Comparison of ENCODE assay signal across 8 mouse cellular contexts in genomic region chr1:89183261-89183831, GRCm38 (mm10).
DNase-seq lines count a peak whose midpoint lies in the region; ATAC-seq and TF ChIP-seq lines count a peak whose summit lies in the region.

No protein-coding gene starts in this region.

- H3K9me3 ChIP-seq in intestine, embryonic 14.5 days (ENCODE audit: control insufficient read depth, low read length), result no peaks in the 10 kb centered on the region
- H3K9me3 ChIP-seq in midbrain, postnatal 0 days (ENCODE audit: low read length), result no peaks in the 10 kb centered on the region

- H3K27ac ChIP-seq in intestine, embryonic 14.5 days (ENCODE audit: low read depth), result peak overlapping the region; percentile 29; the same call in 1 of the 2 replicates
- H3K27ac ChIP-seq in midbrain, postnatal 0 days (ENCODE audit: low read depth, low read length), result peak overlapping the region; percentile 67

- WGBS in intestine, embryonic 14.5 days, result 14% methylated on average over 9 of the region's 9 CpGs
- 2% methylated on average over 9 of the region's 9 CpGs for WGBS in midbrain, postnatal 0 days

- H3K4me1 ChIP-seq in intestine, embryonic 14.5 days (replicated peaks; ENCODE audit: control insufficient read depth, insufficient read depth, low read length), result 0 out of 2 replicates have a peak, but pooled peaks cover 5% of the 10 kb centered on the region
- peaks cover 11% of the 10 kb centered on the region for H3K4me1 ChIP-seq in midbrain, postnatal 0 days (ENCODE audit: insufficient read depth, low read length)

- H3K4me3 ChIP-seq in intestine, embryonic 14.5 days (ENCODE audit: low read depth, low read length), result no peak overlapping the region
- H3K4me3 ChIP-seq in midbrain, postnatal 0 days (ENCODE audit: low read depth, low read length), result no peak overlapping the region

- no peak overlapping the region for H3K9ac ChIP-seq in intestine, embryonic 14.5 days (ENCODE audit: low read length)
- 0 out of 2 replicates have a peak overlapping the region, but pooled peaks have one; percentile 19 for H3K9ac ChIP-seq in midbrain, postnatal 0 days (replicated peaks; ENCODE audit: low read length, poor library complexity, severe bottlenecking)

- H3K4me2 ChIP-seq in intestine, embryonic 14.5 days (ENCODE audit: low read length), result peak overlapping the region; percentile 30
- 0 out of 2 replicates have a peak overlapping the region, but pooled peaks have one; percentile 6 for H3K4me2 ChIP-seq in midbrain, postnatal 0 days (ENCODE audit: low read depth, low read length, poor library complexity, severe bottlenecking)

- no peak for TF ChIP-seq CTCF in midbrain, postnatal 0 days (IDR thresholded peaks at IDR 0.05)

- H3K27me3 ChIP-seq in intestine, embryonic 14.5 days (replicated peaks; ENCODE audit: control insufficient read depth, insufficient read depth, low read length), result no peaks in the 10 kb centered on the region
- H3K27me3 ChIP-seq in midbrain, postnatal 0 days (ENCODE audit: insufficient read depth, low read length), result no peaks in the 10 kb centered on the region

- DNase-seq in ovary, adult 18-20 months (ENCODE audit: low spot score), result peak; percentile 53
- DNase-seq in ovary, postnatal 14 days (ENCODE audit: low spot score), result no peak
- peak; percentile 97 for DNase-seq in heart, adult 11 months
- DNase-seq in intestine, embryonic 14.5 days (ENCODE audit: low spot score), result peak; percentile 76
- peak; percentile 68 for DNase-seq in midbrain, postnatal 0 days (ENCODE audit: low spot score)
- no peak for DNase-seq in cerebellum, adult 8-10 months
- DNase-seq in thymus, postnatal 14 days, result no peak
- no peak for DNase-seq in spleen, postnatal 14 days (ENCODE audit: low spot score in 2 of 2)

- H3K36me3 ChIP-seq in intestine, embryonic 14.5 days (ENCODE audit: control insufficient read depth, insufficient read depth, low read length), result no peaks in the 10 kb centered on the region
- H3K36me3 ChIP-seq in midbrain, postnatal 0 days (ENCODE audit: insufficient read depth, low read length), result no peaks in the 10 kb centered on the region

- peak; percentile 60 for ATAC-seq in intestine, embryonic 14.5 days (replicated peaks; ENCODE audit: low FRiP score, low TSS enrichment, low read depth)
- ATAC-seq in midbrain, postnatal 0 days (ENCODE audit: low FRiP score), result peak; percentile 60; the same call in 1 of the 2 replicates

Comparison
In these comparisons a context has a peak if more than half of its experiments do, and no peak if none do; other contexts are left out.
1. DNase-seq: peak in ovary, adult 18-20 months (single experiment), heart, adult 11 months (single experiment), intestine, embryonic 14.5 days (single experiment) and midbrain, postnatal 0 days (single experiment); none in ovary, postnatal 14 days (single experiment), cerebellum, adult 8-10 months (single experiment), thymus, postnatal 14 days (single experiment) and spleen, postnatal 14 days (0 of 2).